Mouse (Mus musculus) liver, embryonic 16.5 days (tissue): ENCODE data around the gene Camk1d. TPM values are rescaled to one million over a fixed set of nuclear protein-coding genes. Genes with fewer than 3 reads are reported as not detected.

Source experiments
- ATAC-seq: fragments of 200-750 bp; cut with Nextera tagmentation; 2 replicates; pipeline ENCODE4 v1.8.0; 2017; ENCODE audit warnings: low read depth, mild to moderate bottlenecking, moderate number of reproducible peaks, moderate library complexity
- H3K27ac ChIP-seq: fragments of 300-500 bp; sonication (generic); 2 replicates; pipeline ENCODE4 v1.5.1; 2014; ENCODE audit warnings: mild to moderate bottlenecking, low read length
- H3K27me3 ChIP-seq: fragments of 300-500 bp; sonication (generic); 2 replicates; pipeline ENCODE4 v1.6.1; 2014; ENCODE audit warnings: low read depth, low read length, mixed read lengths; ENCODE audit not compliant: control insufficient read depth, insufficient read depth
- H3K36me3 ChIP-seq: fragments of 300-500 bp; sonication (generic); 2 replicates; pipeline ENCODE4 v1.6.1; 2014; ENCODE audit warnings: mild to moderate bottlenecking; ENCODE audit not compliant: control insufficient read depth, insufficient read depth
- H3K4me1 ChIP-seq: fragments of 300-500 bp; sonication (generic); 2 replicates; pipeline ENCODE4 v1.6.1; 2014; ENCODE audit warnings: low read depth, low read length, mixed read lengths; ENCODE audit not compliant: control insufficient read depth
- H3K4me2 ChIP-seq: fragments of 300-500 bp; sonication (generic); 2 replicates; pipeline ENCODE4 v1.6.1; 2014; ENCODE audit warnings: low read depth, low read length, mixed read lengths
- H3K4me3 ChIP-seq: fragments of 300-500 bp; sonication (generic); 2 replicates; pipeline ENCODE4 v1.5.1; 2014; ENCODE audit warnings: low read depth, mild to moderate bottlenecking, low read length
- H3K9ac ChIP-seq: fragments of 300-500 bp; sonication (generic); 2 replicates; pipeline ENCODE4 v1.6.1; 2014; ENCODE audit warnings: low read depth, low read length
- H3K9me3 ChIP-seq: fragments of 300-500 bp; sonication (generic); replicated peaks from 2 replicates; pipeline ENCODE4 v1.6.1; 2016; ENCODE audit warnings: low read length; ENCODE audit not compliant: control insufficient read depth
- WGBS: fragments of 180-500 bp; shearing (Covaris S2); extraction: QIAGEN DNeasy Blood & Tissue Kit; methylation state at CpG from one replicate; pipeline ENCODE4 v1.1.7; 2014; ENCODE audit not compliant: insufficient replicate concordance; 5-methylcytosine and 5-hydroxymethylcytosine counted together
- polyA plus RNA-seq: library from polyadenylated mRNA; unstranded; fragments of >200 nt; fragmentation: Nextera tagmentation; extraction: Ambion mirVana; gene quantifications from 2 replicates; pipeline ENCODE4 v1.2.1, GENCODE M21; 2015

Camk1d gene
- polyA plus RNA-seq, 1 experiment from 2014 or later = 1.3 TPM

GRCm38 (mm10) chr2:5304451-5304850 is 409.9 kb downstream of the Camk1d start:
- Histone ChIP-seq H3K4me3 (no peak overlapping the region), H3K4me1 (no peaks in the 10 kb centered on the region), H3K9me3 (no peaks in the 10 kb centered on the region), H3K27me3 (no peaks in the 10 kb centered on the region), H3K27ac (no peak overlapping the region), H3K36me3 (no peaks in the 10 kb centered on the region), H3K4me2 (no peak overlapping the region), H3K9ac (no peak overlapping the region)
- ATAC-seq = no peak
- 79% methylated on average over 12 of the region's 12 CpGs for WGBS

DNA sequence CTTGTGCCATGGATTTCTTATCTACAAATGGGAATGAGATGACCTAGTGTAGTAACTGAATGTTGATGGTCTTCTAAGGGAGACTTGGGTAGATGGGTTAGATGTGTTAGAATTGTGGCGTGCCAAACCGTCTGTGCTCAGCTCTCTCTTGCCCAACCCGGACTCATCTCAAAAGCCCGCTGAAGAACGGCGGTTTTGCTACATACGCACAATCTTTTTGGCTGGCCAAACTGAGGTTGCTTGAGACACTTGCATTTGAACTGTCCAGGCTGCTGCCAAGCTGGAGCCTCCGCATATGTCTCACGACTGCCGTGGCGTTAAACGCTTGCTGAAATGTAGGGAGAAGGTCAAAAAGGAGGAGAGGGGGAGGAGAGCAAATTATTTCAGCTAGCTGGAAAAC is 413.0 kb downstream of the Camk1d start:
- ATAC-seq = no peak
- H3K9ac ChIP-seq = no peak overlapping the region
- H3K36me3 ChIP-seq = no peaks in the 10 kb centered on the region
- H3K4me1 ChIP-seq = no peaks in the 10 kb centered on the region
- H3K4me3 ChIP-seq = no peak overlapping the region
- WGBS = 73% methylated on average over 12 of the region's 12 CpGs
- H3K27ac ChIP-seq = no peak overlapping the region
- no peaks in the 10 kb centered on the region for H3K27me3 ChIP-seq
- no peaks in the 10 kb centered on the region for H3K9me3 ChIP-seq
- no peak overlapping the region for H3K4me2 ChIP-seq

DNA sequence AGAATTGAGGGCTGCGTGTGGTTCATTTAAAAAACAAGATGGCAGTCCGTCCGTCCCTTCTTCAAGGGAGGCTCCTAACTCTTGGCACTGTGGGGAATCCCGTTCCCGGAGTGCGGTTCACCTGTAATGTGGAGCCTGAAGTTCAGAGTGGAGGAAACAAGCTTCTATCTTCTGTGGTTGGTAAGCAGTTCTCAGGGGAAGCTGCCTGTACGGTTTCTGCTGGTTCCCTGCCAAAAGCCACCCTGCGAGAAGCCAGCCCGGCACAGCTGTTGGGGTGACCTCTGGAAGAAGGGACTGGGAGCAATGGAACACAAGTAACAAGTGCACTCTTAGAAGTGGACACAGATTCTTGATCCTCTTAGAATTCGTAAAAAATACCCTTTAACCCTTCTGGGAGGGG is 416.2 kb downstream of the Camk1d start:
- no peak overlapping the region for H3K4me2 ChIP-seq
- no peaks in the 10 kb centered on the region for H3K27me3 ChIP-seq
- no peaks in the 10 kb centered on the region for H3K9me3 ChIP-seq
- no peak overlapping the region for H3K4me3 ChIP-seq
- no peak for ATAC-seq
- H3K9ac ChIP-seq = no peak overlapping the region
- H3K4me1 ChIP-seq = no peaks in the 10 kb centered on the region
- 76% methylated on average over 10 of the region's 10 CpGs for whole genome bisulfite sequencing
- no peaks in the 10 kb centered on the region for H3K36me3 ChIP-seq
- no peak overlapping the region for H3K27ac ChIP-seq

- Histone ChIP-seq H3K27me3 (no peaks in the 10 kb centered on the region), H3K36me3 (no peaks in the 10 kb centered on the region), H3K4me1 (no peaks in the 10 kb centered on the region), H3K9me3 (no peaks in the 10 kb centered on the region), H3K27ac (no peak overlapping the region), H3K4me2 (no peak overlapping the region), H3K9ac (no peak overlapping the region), H3K4me3 (no peak overlapping the region)
- ATAC-seq = no peak
- 63% methylated on average over 11 of the region's 11 CpGs for WGBS
These were observed 417.4 kb downstream of the Camk1d start for GRCm38 (mm10) chr2:5296749-5297545.

DNA sequence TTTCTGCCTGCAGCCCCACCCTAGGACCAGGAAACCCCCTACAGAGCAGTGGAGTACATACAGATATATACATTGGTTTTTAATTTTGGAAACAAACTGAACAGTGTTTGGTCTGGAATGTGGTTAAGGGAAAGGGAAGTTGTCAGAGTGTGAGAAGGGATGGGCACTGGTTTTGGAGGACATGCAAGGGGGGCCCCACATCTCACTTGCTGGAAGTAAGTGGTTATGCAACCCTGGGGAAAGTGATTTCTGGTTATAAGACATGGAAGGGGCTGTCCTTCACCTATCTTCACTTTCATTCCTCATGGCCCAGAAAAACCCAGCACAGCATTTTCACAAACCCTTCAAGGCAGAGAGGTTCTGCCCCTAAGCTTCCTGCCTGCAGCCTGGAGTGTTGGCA is 419.2 kb downstream of the Camk1d start:
- no peak overlapping the region for H3K4me2 ChIP-seq
- H3K27me3 ChIP-seq = no peaks in the 10 kb centered on the region
- H3K4me3 ChIP-seq = no peak overlapping the region
- H3K9ac ChIP-seq = no peak overlapping the region
- H3K36me3 ChIP-seq = no peaks in the 10 kb centered on the region
- H3K27ac ChIP-seq = no peak overlapping the region
- no peaks in the 10 kb centered on the region for H3K9me3 ChIP-seq
- H3K4me1 ChIP-seq = no peaks in the 10 kb centered on the region
- ATAC-seq = no peak

DNA sequence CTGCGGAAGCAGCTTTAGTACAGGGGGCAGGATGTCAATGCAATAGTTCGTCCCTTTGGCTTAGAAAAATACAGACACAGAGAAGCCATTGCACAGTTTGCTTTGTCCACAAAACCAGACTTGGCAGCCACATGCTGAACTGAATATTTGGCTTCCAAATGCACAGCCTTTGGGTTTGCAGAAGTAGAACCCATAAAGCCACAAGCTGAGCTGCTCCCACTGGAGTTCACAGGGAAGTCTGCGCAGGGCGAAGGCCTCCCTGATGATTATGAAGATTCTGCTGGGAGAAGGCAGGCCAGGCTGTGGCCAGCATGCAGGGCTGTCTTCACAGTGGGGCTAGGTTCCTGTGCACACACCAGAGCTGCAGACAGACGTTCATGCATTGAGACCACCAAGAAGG is 419.9 kb downstream of the Camk1d start:
- WGBS = 51% methylated on average over 5 of the region's 5 CpGs
- no peaks in the 10 kb centered on the region for H3K4me1 ChIP-seq

GRCm38 (mm10) chr2:5288593-5288992 is 425.7 kb downstream of the Camk1d start:
- ATAC-seq = no peak

More for the DNA sequence above, 419.9 kb downstream of the Camk1d start:
- Histone ChIP-seq H3K4me2 (no peak overlapping the region), H3K27me3 (no peaks in the 10 kb centered on the region), H3K4me3 (no peak overlapping the region), H3K36me3 (no peaks in the 10 kb centered on the region), H3K9me3 (no peaks in the 10 kb centered on the region), H3K9ac (no peak overlapping the region), H3K27ac (no peak overlapping the region)
- no peak for ATAC-seq

DNA sequence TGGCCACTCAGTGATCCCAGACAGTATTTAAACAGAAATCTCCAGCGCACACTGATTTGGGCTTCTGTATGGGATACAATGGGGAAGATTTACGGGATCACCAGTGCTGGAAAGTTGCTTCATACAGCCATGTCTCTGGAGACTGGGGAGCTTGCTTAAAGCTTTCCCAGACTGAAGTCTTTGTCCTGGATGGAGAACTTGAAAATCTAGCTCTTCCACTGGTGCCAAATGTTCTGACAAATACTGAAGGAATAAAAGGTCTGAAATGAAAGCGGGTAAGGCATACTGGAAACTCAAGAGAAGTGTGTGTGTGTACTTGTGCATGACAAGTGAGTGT is 427.3 kb downstream of the Camk1d start:
- whole genome bisulfite sequencing = 68% methylated on average over 3 of the region's 3 CpGs
- Histone ChIP-seq H3K36me3 (no peaks in the 10 kb centered on the region), H3K9ac (no peak overlapping the region), H3K4me1 (no peaks in the 10 kb centered on the region), H3K27me3 (no peaks in the 10 kb centered on the region), H3K9me3 (no peaks in the 10 kb centered on the region), H3K4me3 (no peak overlapping the region), H3K4me2 (no peak overlapping the region), H3K27ac (no peak overlapping the region)
- ATAC-seq = no peak

More at GRCm38 (mm10) chr2:5288593-5288992, 425.7 kb downstream of the Camk1d start:
- no peaks in the 10 kb centered on the region for H3K9me3 ChIP-seq
- H3K4me3 ChIP-seq = no peak overlapping the region
- H3K27ac ChIP-seq = no peak overlapping the region
- H3K36me3 ChIP-seq = no peaks in the 10 kb centered on the region
- H3K9ac ChIP-seq = no peak overlapping the region
- no peaks in the 10 kb centered on the region for H3K4me1 ChIP-seq
- no peaks in the 10 kb centered on the region for H3K27me3 ChIP-seq
- H3K4me2 ChIP-seq = no peak overlapping the region
- WGBS = 42% methylated on average over 4 of the region's 4 CpGs

- H3K4me1 ChIP-seq = no peaks in the 10 kb centered on the region
- no peaks in the 10 kb centered on the region for H3K27me3 ChIP-seq
- no peak overlapping the region for H3K27ac ChIP-seq
- ATAC-seq = no peak
- no peak overlapping the region for H3K4me3 ChIP-seq
- 49% methylated on average over 5 of the region's 5 CpGs for WGBS
- no peak overlapping the region for H3K9ac ChIP-seq
- no peaks in the 10 kb centered on the region for H3K36me3 ChIP-seq
- no peak overlapping the region for H3K4me2 ChIP-seq
- H3K9me3 ChIP-seq = no peaks in the 10 kb centered on the region
These were observed 427.9 kb downstream of the Camk1d start for GRCm38 (mm10) chr2:5286189-5287043.
